Mouse (Mus musculus): Measurements from ENCODE around the gene Dffa. TPM values are rescaled to one million over a fixed set of nuclear protein-coding genes. Genes with fewer than 3 reads are reported as not detected.
"Not testable (repeated sequence)": the region's sequence is repeated elsewhere in the genome, so short reads cannot be mapped to it uniquely, and the experiment has no call there.

Gene Dffa
- polyA plus RNA-seq, 1 experiment = 15.5 TPM

DNA sequence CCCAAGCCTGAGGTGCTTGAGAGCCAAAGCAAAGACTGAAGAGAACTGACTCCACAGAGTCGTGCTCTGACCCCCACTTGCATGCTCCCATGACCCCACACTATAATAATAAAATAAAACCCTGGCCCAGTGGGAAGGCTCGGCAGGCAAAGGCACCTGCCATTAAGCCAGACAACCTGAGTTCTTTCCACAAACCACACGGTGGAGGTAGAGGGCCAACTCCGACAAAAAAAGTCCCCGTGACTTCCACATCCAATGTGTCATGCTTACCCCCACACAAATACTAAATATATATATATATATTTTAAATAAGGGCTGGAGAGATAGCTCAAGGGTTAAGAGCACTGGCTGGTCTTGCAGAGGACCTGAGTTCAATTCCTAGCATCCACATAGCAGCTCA, 60.2 kb downstream of the Dffa start:
- Histone ChIP-seq H3K4me1 (ENCODE audit: control insufficient read depth, insufficient read depth, low read length) (peaks cover 7% of the 10 kb centered on the region), H3K27ac (ENCODE audit: insufficient read depth, low read length) (no peak overlapping the region), H3K27me3 (ENCODE audit: control insufficient read depth, insufficient read depth, low read length, poor library complexity, severe bottlenecking) (no peaks in the 10 kb centered on the region), H3K36me3 (ENCODE audit: control insufficient read depth, insufficient read depth, low read length, poor library complexity, severe bottlenecking) (peaks cover 4% of the 10 kb centered on the region; the same call in 1 of the 2 replicates), H3K4me3 (ENCODE audit: low read depth, low read length) (no peak overlapping the region), H3K9me3 (replicated peaks; ENCODE audit: control insufficient read depth, insufficient read depth, low read length, poor library complexity, severe bottlenecking) (no peaks in the 10 kb centered on the region), H3K9ac (ENCODE audit: low read depth, poor library complexity, severe bottlenecking) (no peak overlapping the region)
- TF ChIP-seq CTCF (IDR thresholded peaks at IDR 0.05; ENCODE audit: low read depth, low read length) (peak; percentile 11), EP300 (IDR thresholded peaks at IDR 0.05; ENCODE audit: insufficient read depth, low read depth, low read length) (no peak), POLR2A (IDR thresholded peaks at IDR 0.05; ENCODE audit: insufficient read depth, low read length) (no peak)

DNA sequence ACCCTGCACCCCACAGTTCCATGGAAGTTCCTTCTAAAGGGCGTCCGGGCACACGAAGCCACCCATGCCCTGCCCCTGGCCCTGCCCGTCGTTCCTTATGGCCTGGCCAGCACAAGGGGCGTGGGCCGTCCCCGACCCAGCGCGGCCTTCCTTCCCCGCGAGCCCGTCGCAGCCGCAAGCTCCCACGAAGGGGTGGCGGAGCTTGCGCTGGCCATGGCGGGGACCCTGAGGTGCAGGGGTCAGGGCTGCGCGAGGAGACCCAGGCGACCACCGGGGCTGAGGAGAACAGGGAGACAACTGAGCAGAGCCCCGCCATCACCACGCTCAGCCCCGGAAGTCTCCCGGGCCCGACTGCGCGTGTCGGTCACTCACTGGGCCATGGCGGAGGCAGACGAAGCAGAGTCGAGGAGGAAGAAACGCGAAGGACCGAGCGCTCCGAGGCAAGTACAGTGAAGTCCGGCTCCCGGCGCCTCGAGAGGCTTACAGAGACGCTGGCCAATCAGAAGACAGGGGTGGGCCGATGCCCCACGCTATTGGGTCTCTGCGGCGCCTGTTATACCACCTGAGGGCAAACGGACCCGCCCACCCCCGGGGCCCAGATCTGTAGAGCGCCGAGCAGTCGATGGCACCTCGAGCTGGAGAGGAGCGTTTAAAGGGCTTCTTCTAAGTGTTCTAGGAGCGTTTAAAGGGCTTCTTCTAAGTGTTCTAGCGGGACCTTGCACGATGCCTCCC, 62.4 kb downstream of the Dffa start, which contains the start of gene Pgd:
Gene Pgd (minus strand): TSS at position 557 of the 732 bp plus-strand sequence.
- TF ChIP-seq EP300 (IDR thresholded peaks at IDR 0.05; ENCODE audit: insufficient read depth, low read depth, low read length) = no peak
- peak; percentile 59 for TF ChIP-seq POLR2A (IDR thresholded peaks at IDR 0.05; ENCODE audit: insufficient read depth, low read length)
- peak within 1 kb of the TSS; percentile 93 for H3K4me3 ChIP-seq (ENCODE audit: low read depth, low read length)
- H3K36me3 ChIP-seq (ENCODE audit: control insufficient read depth, insufficient read depth, low read length, poor library complexity, severe bottlenecking) = peaks cover 4% of the 10 kb centered on the region; the same call in 1 of the 2 replicates
- no peaks in the 10 kb centered on the region for H3K4me1 ChIP-seq (ENCODE audit: control insufficient read depth, insufficient read depth, low read length)
- H3K9me3 ChIP-seq (replicated peaks; ENCODE audit: control insufficient read depth, insufficient read depth, low read length, poor library complexity, severe bottlenecking) = no peaks in the 10 kb centered on the region
- peak within 1 kb of the TSS; percentile 69 for H3K9ac ChIP-seq (ENCODE audit: low read depth, poor library complexity, severe bottlenecking)
- peak within 1 kb of the TSS; percentile 3; the same call in 1 of the 2 replicates for H3K27ac ChIP-seq (ENCODE audit: insufficient read depth, low read length)
- no peaks in the 10 kb centered on the region for H3K27me3 ChIP-seq (ENCODE audit: control insufficient read depth, insufficient read depth, low read length, poor library complexity, severe bottlenecking)

DNA sequence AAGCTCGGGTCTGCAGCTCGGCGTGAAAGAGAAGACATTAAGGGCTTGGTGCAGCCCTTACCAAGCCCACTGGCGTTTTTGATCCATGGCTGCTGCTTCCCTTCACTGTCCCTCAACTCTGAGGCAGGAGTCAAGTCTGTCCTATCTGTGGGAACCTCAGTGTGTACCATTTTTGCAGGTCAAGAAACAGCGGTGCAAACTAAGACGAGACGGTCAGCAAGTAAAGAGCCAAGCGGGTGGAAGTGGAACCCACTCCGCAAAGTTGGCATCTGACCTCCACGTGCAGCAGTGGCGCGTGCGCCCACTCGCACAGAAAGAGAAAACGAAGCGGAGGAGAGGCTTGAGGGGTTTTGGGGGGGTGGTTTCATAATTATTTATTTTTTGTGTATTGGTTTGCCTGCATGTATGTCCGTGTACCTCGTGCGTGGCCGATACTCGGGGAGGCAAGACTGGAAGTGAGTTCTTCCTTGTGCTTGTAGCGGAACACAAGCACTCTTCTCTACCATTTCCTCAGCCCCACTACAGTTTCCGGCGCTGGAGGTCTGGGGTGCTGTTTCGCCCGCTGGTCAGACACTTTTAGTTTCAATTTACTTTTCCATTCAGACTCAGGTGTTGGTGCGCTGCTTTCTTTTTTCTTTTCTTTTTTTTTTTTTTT, 63.1 kb downstream of the Dffa start:
- H3K9me3 ChIP-seq (replicated peaks; ENCODE audit: control insufficient read depth, insufficient read depth, low read length, poor library complexity, severe bottlenecking) = no peaks in the 10 kb centered on the region

DNA sequence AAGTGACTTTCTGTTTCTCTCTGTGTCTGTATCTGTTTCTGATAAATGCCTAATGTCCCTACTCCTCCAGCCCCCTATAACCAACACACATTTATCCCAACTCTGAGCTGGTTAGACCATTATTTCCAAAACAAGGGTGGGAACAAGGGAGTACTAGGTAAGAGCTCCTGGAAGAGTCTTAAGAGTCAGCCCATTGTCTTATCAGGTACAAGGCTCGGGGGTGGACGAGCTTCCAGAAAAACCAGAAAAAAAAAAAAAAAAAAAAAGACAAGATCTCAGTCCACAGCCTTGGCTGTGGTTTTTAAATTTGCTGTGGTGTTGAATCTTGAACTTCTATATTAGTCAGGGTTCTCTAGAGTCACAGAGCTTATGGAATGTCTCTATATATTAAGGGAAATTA, 64.1 kb downstream of the Dffa start:
- TF ChIP-seq EP300 (IDR thresholded peaks at IDR 0.05; ENCODE audit: insufficient read depth, low read depth, low read length) (no peak), CTCF (IDR thresholded peaks at IDR 0.05; ENCODE audit: low read depth, low read length) (no peak), POLR2A (IDR thresholded peaks at IDR 0.05; ENCODE audit: insufficient read depth, low read length) (no peak)
- H3K4me1 ChIP-seq (ENCODE audit: control insufficient read depth, insufficient read depth, low read length) = peaks cover 3% of the 10 kb centered on the region
- no peaks in the 10 kb centered on the region for H3K9me3 ChIP-seq (replicated peaks; ENCODE audit: control insufficient read depth, insufficient read depth, low read length, poor library complexity, severe bottlenecking)
- H3K9ac ChIP-seq (ENCODE audit: low read depth, poor library complexity, severe bottlenecking) = peak overlapping the region; percentile 69
- no peak overlapping the region for H3K27ac ChIP-seq (ENCODE audit: insufficient read depth, low read length)
- H3K36me3 ChIP-seq (ENCODE audit: control insufficient read depth, insufficient read depth, low read length, poor library complexity, severe bottlenecking) = peaks cover 4% of the 10 kb centered on the region; the same call in 1 of the 2 replicates
- no peaks in the 10 kb centered on the region for H3K27me3 ChIP-seq (ENCODE audit: control insufficient read depth, insufficient read depth, low read length, poor library complexity, severe bottlenecking)
- no peak overlapping the region for H3K4me3 ChIP-seq (ENCODE audit: low read depth, low read length)

More for the DNA sequence above, 63.1 kb downstream of the Dffa start:
- no peak for TF ChIP-seq EP300 (IDR thresholded peaks at IDR 0.05; ENCODE audit: insufficient read depth, low read depth, low read length)
- TF ChIP-seq POLR2A (IDR thresholded peaks at IDR 0.05; ENCODE audit: insufficient read depth, low read length) = no peak
- TF ChIP-seq CTCF (IDR thresholded peaks at IDR 0.05; ENCODE audit: low read depth, low read length) = no peak
- Histone ChIP-seq H3K4me3 (ENCODE audit: low read depth, low read length) (peak overlapping the region; percentile 93), H3K4me1 (ENCODE audit: control insufficient read depth, insufficient read depth, low read length) (no peaks in the 10 kb centered on the region), H3K9ac (ENCODE audit: low read depth, poor library complexity, severe bottlenecking) (peak overlapping the region; percentile 69), H3K36me3 (ENCODE audit: control insufficient read depth, insufficient read depth, low read length, poor library complexity, severe bottlenecking) (peaks cover 4% of the 10 kb centered on the region; the same call in 1 of the 2 replicates), H3K27me3 (ENCODE audit: control insufficient read depth, insufficient read depth, low read length, poor library complexity, severe bottlenecking) (no peaks in the 10 kb centered on the region), H3K27ac (ENCODE audit: insufficient read depth, low read length) (peak overlapping the region; percentile 3; the same call in 1 of the 2 replicates)

DNA sequence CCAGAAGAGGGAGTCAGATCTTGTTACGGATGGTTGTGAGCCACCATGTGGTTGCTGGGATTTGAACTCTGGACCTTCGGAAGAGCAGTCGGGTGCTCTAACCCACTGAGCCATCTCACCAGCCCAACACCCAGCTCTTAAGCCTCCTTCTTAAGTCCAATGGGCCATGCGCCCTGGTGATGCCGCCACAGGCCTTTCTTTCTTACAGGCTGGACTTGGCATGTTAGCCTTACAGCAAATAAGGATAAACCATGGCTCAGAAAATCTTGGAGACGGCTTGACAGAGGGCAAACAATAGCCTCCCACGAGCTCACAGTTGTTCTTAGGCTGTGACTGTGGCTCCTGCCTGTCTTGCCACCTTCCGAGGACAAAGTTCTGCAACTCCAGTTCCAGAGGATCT, 66.0 kb downstream of the Dffa start:
- not testable (repeated sequence) for H3K4me3 ChIP-seq (ENCODE audit: low read depth, low read length); H3K27me3 ChIP-seq (ENCODE audit: control insufficient read depth, insufficient read depth, low read length, poor library complexity, severe bottlenecking); H3K9ac ChIP-seq (ENCODE audit: low read depth, poor library complexity, severe bottlenecking); H3K4me1 ChIP-seq (ENCODE audit: control insufficient read depth, insufficient read depth, low read length); H3K36me3 ChIP-seq (ENCODE audit: control insufficient read depth, insufficient read depth, low read length, poor library complexity, severe bottlenecking); H3K9me3 ChIP-seq (replicated peaks; ENCODE audit: control insufficient read depth, insufficient read depth, low read length, poor library complexity, severe bottlenecking)
- H3K27ac ChIP-seq (ENCODE audit: insufficient read depth, low read length) = peak overlapping the region; percentile 80

Other genes starting within 250 kb of the Dffa start
- gene Pex14, start 4.3 kb upstream of the Dffa start, polyA plus RNA-seq (2011; ENCODE audit: insufficient read depth, insufficient read length, low read depth, missing spikeins) = 31.2 and 32.4 TPM in 2 replicates
- 0.91 and 1.4 TPM in 2 replicates for gene Cort, start 22.6 kb downstream of the Dffa start, polyA plus RNA-seq (2011; ENCODE audit: insufficient read depth, insufficient read length, low read depth, missing spikeins)
- 26.5 and 35.7 TPM in 2 replicates for gene Cenps, start 33.5 kb downstream of the Dffa start, polyA plus RNA-seq (2011; ENCODE audit: insufficient read depth, insufficient read length, low read depth, missing spikeins)
- gene Pgd, start 62.6 kb downstream of the Dffa start, polyA plus RNA-seq (2011; ENCODE audit: insufficient read depth, insufficient read length, low read depth, missing spikeins) = 109 and 112 TPM in 2 replicates
- gene Kif1b, start 203.5 kb downstream of the Dffa start, polyA plus RNA-seq (2011; ENCODE audit: insufficient read depth, insufficient read length, low read depth, missing spikeins) = 40.0 and 54.7 TPM in 2 replicates